In the genomic region with DNA sequence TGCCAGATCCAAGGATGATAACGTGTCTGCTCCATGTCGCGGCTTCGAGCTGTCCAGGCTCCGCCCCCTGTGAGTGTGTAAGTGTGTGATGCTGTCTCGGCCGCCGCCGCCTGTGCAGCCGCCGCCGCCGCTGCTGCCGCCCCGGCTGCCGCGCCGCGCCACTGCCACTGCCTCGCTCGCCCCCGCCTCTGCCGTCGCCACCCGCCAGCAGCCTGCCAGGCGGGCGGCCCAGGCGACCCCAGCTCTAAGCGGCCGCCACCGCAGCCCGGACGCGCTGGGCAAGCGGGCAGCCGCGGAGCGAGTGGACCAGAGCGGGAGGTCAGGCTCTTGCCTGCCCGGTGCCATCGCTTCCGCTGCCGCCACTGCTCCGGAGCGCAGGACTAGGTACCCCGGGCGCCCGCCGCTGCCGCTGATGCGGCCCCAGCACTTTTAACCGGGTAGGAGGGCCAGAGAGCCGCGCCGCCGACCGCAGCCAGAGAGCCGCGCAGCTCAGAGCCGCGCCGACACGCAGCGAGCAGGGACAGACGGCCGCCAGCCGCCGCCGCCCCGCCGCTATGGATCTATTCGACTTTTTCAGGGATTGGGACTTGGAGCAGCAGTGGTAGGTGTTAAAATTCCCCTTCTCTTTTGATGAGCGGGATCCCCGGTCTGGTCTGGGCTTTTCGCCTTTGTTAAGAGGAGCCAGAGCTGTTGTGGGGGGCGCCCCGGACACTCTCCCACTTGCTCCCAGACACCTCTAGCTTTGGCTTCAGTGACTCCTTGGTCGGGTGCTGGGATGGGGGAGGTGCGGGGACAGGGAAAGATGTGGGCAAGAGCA, we compare ENCODE assay signal across 8 mouse cellular contexts. TPM values are rescaled to one million over a fixed set of nuclear protein-coding genes. Genes with fewer than 3 reads are reported as not detected.
DNase-seq lines count a peak whose midpoint lies in the region; ATAC-seq and TF ChIP-seq lines count a peak whose summit lies in the region.

Gene Aff2 (plus strand): TSS at position 57 of the 817 bp plus-strand sequence.

- peak within 1 kb of the TSS; percentile 64 for H3K4me2 ChIP-seq in heart, embryonic 11.5 days
- H3K4me2 ChIP-seq in kidney, postnatal 0 days (ENCODE audit: low read length), result peak within 1 kb of the TSS; percentile 71
- peak within 1 kb of the TSS; percentile 61 for H3K4me2 ChIP-seq in neural tube, embryonic 12.5 days (replicated peaks)

- ATAC-seq in heart, embryonic 11.5 days (replicated peaks; ENCODE audit: insufficient number of reproducible peaks, low FRiP score, low TSS enrichment), result peak; percentile 71
- peak; percentile 86 for ATAC-seq in kidney, postnatal 0 days (replicated peaks; ENCODE audit: low FRiP score, low read depth)
- ATAC-seq in neural tube, embryonic 12.5 days (ENCODE audit: low FRiP score, low read depth), result peak; percentile 95

- H3K36me3 ChIP-seq in heart, embryonic 11.5 days (ENCODE audit: control insufficient read depth, insufficient read depth, low read length), result no peaks in the 10 kb centered on the region
- H3K36me3 ChIP-seq in kidney, postnatal 0 days (ENCODE audit: insufficient read depth, low read length), result no peaks in the 10 kb centered on the region
- H3K36me3 ChIP-seq in liver, adult 2 months (ENCODE audit: control insufficient read depth, insufficient read depth, low read length), result no peaks in the 10 kb centered on the region
- H3K36me3 ChIP-seq in neural tube, embryonic 12.5 days, result no peaks in the 10 kb centered on the region

- DNase-seq in kidney, adult 18-20 months, result peak; percentile 18
- no peak for DNase-seq in kidney, adult 11 months
- DNase-seq in embryo, embryonic 9.5 days (ENCODE audit: extremely low spot score), result peak; percentile 53
- peak; percentile 22 for DNase-seq in kidney, postnatal 0 days (ENCODE audit: low spot score)
- DNase-seq in liver, adult 2 months (ENCODE audit: extremely low read depth, low read depth, low spot score), result no peak
- no peak for DNase-seq in B cell, adult 2 months

- no peak for TF ChIP-seq CTCF in kidney, postnatal 0 days (IDR thresholded peaks at IDR 0.05; ENCODE audit: low read depth)
- no peak for TF ChIP-seq CTCF in liver, adult 2 months (IDR thresholded peaks at IDR 0.05; ENCODE audit: low read depth, low read length)

- 0 out of 2 replicates have a peak within 1 kb of the TSS, but pooled peaks have one; percentile 15 for H3K27ac ChIP-seq in heart, embryonic 11.5 days (ENCODE audit: low read depth, low read length)
- H3K27ac ChIP-seq in kidney, postnatal 0 days, result no peak within 1 kb of the TSS
- no peak within 1 kb of the TSS for H3K27ac ChIP-seq in liver, adult 2 months (replicated peaks; ENCODE audit: insufficient read depth, low read depth, low read length)
- no peak within 1 kb of the TSS for H3K27ac ChIP-seq in neural tube, embryonic 12.5 days

- H3K4me1 ChIP-seq in heart, embryonic 11.5 days (ENCODE audit: control insufficient read depth, insufficient read depth, low read length), result no peaks in the 10 kb centered on the region
- no peaks in the 10 kb centered on the region for H3K4me1 ChIP-seq in kidney, postnatal 0 days (replicated peaks; ENCODE audit: insufficient read depth, low read length)
- no peaks in the 10 kb centered on the region for H3K4me1 ChIP-seq in liver, adult 2 months (ENCODE audit: control insufficient read depth, insufficient read depth, low read length)
- no peaks in the 10 kb centered on the region for H3K4me1 ChIP-seq in neural tube, embryonic 12.5 days

- H3K79me2 ChIP-seq in liver, adult 2 months (ENCODE audit: control insufficient read depth, insufficient read depth, low read length), result no peaks in the 10 kb centered on the region

- TF ChIP-seq POLR2A in liver, adult 2 months (IDR thresholded peaks at IDR 0.05; ENCODE audit: extremely low read depth, insufficient read depth, low read length), result no peak

- H3K27me3 ChIP-seq in heart, embryonic 11.5 days (ENCODE audit: control insufficient read depth, insufficient read depth, low read length), result peaks cover 13% of the 10 kb centered on the region; the same call in 1 of the 2 replicates
- H3K27me3 ChIP-seq in kidney, postnatal 0 days (ENCODE audit: insufficient read depth, low read length), result no peaks in the 10 kb centered on the region
- H3K27me3 ChIP-seq in liver, adult 2 months (ENCODE audit: control insufficient read depth, insufficient read depth, low read length), result no peaks in the 10 kb centered on the region
- H3K27me3 ChIP-seq in neural tube, embryonic 12.5 days (replicated peaks), result no peaks in the 10 kb centered on the region

- H3K9me3 ChIP-seq in heart, embryonic 11.5 days (replicated peaks; ENCODE audit: control insufficient read depth, low read length), result no peaks in the 10 kb centered on the region
- H3K9me3 ChIP-seq in kidney, postnatal 0 days (replicated peaks; ENCODE audit: low read length), result no peaks in the 10 kb centered on the region
- no peaks in the 10 kb centered on the region for H3K9me3 ChIP-seq in neural tube, embryonic 12.5 days

- peak within 1 kb of the TSS; percentile 74 for H3K9ac ChIP-seq in heart, embryonic 11.5 days (ENCODE audit: low read depth, low read length)
- 0 out of 2 replicates have a peak within 1 kb of the TSS, but pooled peaks have one; percentile 31 for H3K9ac ChIP-seq in kidney, postnatal 0 days (ENCODE audit: low read depth, low read length)
- H3K9ac ChIP-seq in liver, adult 2 months (ENCODE audit: low read depth, low read length), result peak within 1 kb of the TSS; percentile 19; the same call in 1 of the 2 replicates
- H3K9ac ChIP-seq in neural tube, embryonic 12.5 days, result peak within 1 kb of the TSS; percentile 64

- peak within 1 kb of the TSS; percentile 60 for H3K4me3 ChIP-seq in heart, embryonic 11.5 days (ENCODE audit: low read depth, low read length)
- peak within 1 kb of the TSS; percentile 45 for H3K4me3 ChIP-seq in kidney, postnatal 0 days (replicated peaks; ENCODE audit: low read depth, low read length)
- H3K4me3 ChIP-seq in liver, adult 2 months (ENCODE audit: insufficient read depth, low read depth, low read length), result peak within 1 kb of the TSS; percentile 47; the same call in 1 of the 2 replicates
- H3K4me3 ChIP-seq in neural tube, embryonic 12.5 days, result peak within 1 kb of the TSS; percentile 62

- WGBS in heart, embryonic 11.5 days (ENCODE audit: insufficient replicate concordance), result 12% methylated on average over 37 of the region's 79 CpGs
- 19% methylated on average over 72 of the region's 79 CpGs for WGBS in kidney, postnatal 0 days
- under 1% methylated on average over 52 of the region's 79 CpGs for WGBS in liver, adult 2 months
- 17% methylated on average over 51 of the region's 79 CpGs for WGBS in neural tube, embryonic 12.5 days

RNA-seq across cellular contexts. Expression of gene Aff2, which starts in this region (rescaled TPM):
- polyA plus RNA-seq in heart, embryonic 11.5 days (2014; fragmentation: Nextera tagmentation; extraction: Ambion mirVana), result 7.9 and 8.9 TPM in 2 replicates
- polyA plus RNA-seq in kidney, postnatal 0 days (2015; fragmentation: Nextera tagmentation; extraction: Ambion mirVana), result 0.83 and 0.93 TPM in 2 replicates
- total RNA-seq in liver, adult 2 months (2014; rRNA removed), result 0.07 and 0.09 TPM in 2 replicates
- 0.01 and 0.05 TPM in 2 replicates for polyA plus RNA-seq in liver, adult 2 months (2012; rRNA removed)
- 11.9 and 13.3 TPM in 2 replicates for polyA plus RNA-seq in neural tube, embryonic 12.5 days (2016; fragmentation: Nextera tagmentation; extraction: Ambion mirVana)

Comparison
In these comparisons a context has a peak if more than half of its experiments do, and no peak if none do; other contexts are left out.
1. DNase-seq: peak in kidney, adult 18-20 months (single experiment) and embryo, embryonic 9.5 days (single experiment); none in kidney, adult 11 months (single experiment), liver, adult 2 months (single experiment) and B cell, adult 2 months (0 of 2).
2. Peak in DNase-seq, ATAC-seq, H3K4me3 ChIP-seq, H3K9ac ChIP-seq and H3K4me2 ChIP-seq in kidney, postnatal 0 days; RNA of the gene not detected or under 1 TPM.
3. H3K9ac ChIP-seq: peak in every context shown above with its lines; median percentile 74 in heart, embryonic 11.5 days; 64 in neural tube, embryonic 12.5 days; 31 in kidney, postnatal 0 days; 19 in liver, adult 2 months.
4. Peak in every context shown above with its lines, with median percentiles within 50 percentile points of each other: ATAC-seq, H3K4me2 ChIP-seq and H3K4me3 ChIP-seq.